In the genomic region with DNA sequence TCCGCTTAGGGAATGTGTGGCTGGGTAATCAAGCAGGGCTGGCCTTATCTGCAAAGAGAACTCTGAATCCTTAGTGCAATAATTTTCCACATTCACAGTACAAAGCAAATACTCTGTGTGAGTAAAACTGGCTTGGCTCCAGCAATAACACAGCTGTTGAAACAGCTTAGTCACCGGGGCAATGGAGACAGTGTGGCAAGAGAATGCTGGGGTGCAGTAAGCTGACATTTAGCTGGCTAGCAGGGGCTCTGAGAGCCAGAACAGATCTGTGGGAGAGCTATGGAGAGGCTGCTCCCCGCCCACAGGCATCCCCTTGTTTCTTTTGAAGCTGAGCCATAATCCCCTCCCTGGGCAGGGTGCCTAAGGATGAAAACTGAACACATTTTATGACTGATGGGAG, we compare ENCODE assay signal across 8 mouse cellular contexts. TPM values are rescaled to one million over a fixed set of nuclear protein-coding genes. Genes with fewer than 3 reads are reported as not detected.
DNase-seq lines count a peak whose midpoint lies in the region; ATAC-seq lines count a peak whose summit lies in the region.

No protein-coding gene starts in this region.

- H3K36me3 ChIP-seq in midbrain, embryonic 14.5 days (ENCODE audit: control insufficient read depth, insufficient read depth, low read length), result no peaks in the 10 kb centered on the region

- H3K4me2 ChIP-seq in midbrain, embryonic 14.5 days (ENCODE audit: low read length), result no peak overlapping the region

- no peak overlapping the region; the same call in 1 of the 2 replicates for H3K9ac ChIP-seq in midbrain, embryonic 14.5 days (replicated peaks; ENCODE audit: low read length)

- no peak overlapping the region for H3K4me3 ChIP-seq in midbrain, embryonic 14.5 days (replicated peaks; ENCODE audit: low read depth, low read length)

- no peaks in the 10 kb centered on the region for H3K9me3 ChIP-seq in midbrain, embryonic 14.5 days (ENCODE audit: control insufficient read depth, low read length)

- no peaks in the 10 kb centered on the region for H3K27me3 ChIP-seq in midbrain, embryonic 14.5 days (ENCODE audit: control insufficient read depth, insufficient read depth, low read length)

- intact Hi-C loops in left cerebral cortex, postnatal 36 days (cut with DNase I), result loop anchor here (5.0 kb wide), 1 partner anchor 43 kb away; no protein-coding TSS in a partner anchor

- H3K4me1 ChIP-seq in midbrain, embryonic 14.5 days (ENCODE audit: control insufficient read depth, insufficient read depth, low read length), result peaks cover 9% of the 10 kb centered on the region

- H3K27ac ChIP-seq in midbrain, embryonic 14.5 days (replicated peaks; ENCODE audit: low read depth, low read length), result peak overlapping the region; percentile 33

- ATAC-seq in midbrain, embryonic 14.5 days (ENCODE audit: low FRiP score, low TSS enrichment), result peak; percentile 89

- WGBS in midbrain, embryonic 14.5 days, result 2% methylated on average over 3 of the region's 3 CpGs

- peak; percentile 96 for DNase-seq in brain, adult 2 months (ENCODE audit: low read depth, low spot score)
- DNase-seq in fat pad, adult 2 months (ENCODE audit: extremely low read depth, low read depth, low spot score), result peak; percentile 66
- peak; percentile 87 to 90 for DNase-seq in heart, adult 9 months (ENCODE audit: low spot score in 2 of 2)
- DNase-seq in kidney, adult 8-10 months, result peak; percentile 51 to 52
- DNase-seq in left cerebral cortex, postnatal 36 days (ENCODE audit: low spot score in 2 of 2), result peak; percentile 64 to 74
- DNase-seq in midbrain, embryonic 14.5 days, result peak; percentile 89
- DNase-seq in telencephalon, adult 2 months (ENCODE audit: low read depth, low spot score), result peak; percentile 88
- no peak for DNase-seq in thymus, postnatal 10 days (ENCODE audit: low spot score in 2 of 2)

RNA-seq across cellular contexts. Expression of gene Wls, which starts 45.8 kb away (rescaled TPM):
- total RNA-seq in left cerebral cortex, postnatal 36 days (2021), result 10 to 100 TPM; 42.7 to 43.2 TPM
- 59.5 and 104 TPM in 2 replicates for polyA plus RNA-seq in midbrain, embryonic 14.5 days (2014; fragmentation: Nextera tagmentation; extraction: Ambion mirVana)

Comparison
In these comparisons a context has a peak if more than half of its experiments do, and no peak if none do; other contexts are left out.
1. DNase-seq: peak in brain, adult 2 months (single experiment), fat pad, adult 2 months (single experiment), heart, adult 9 months (2 of 2), kidney, adult 8-10 months (2 of 2), left cerebral cortex, postnatal 36 days (2 of 2), midbrain, embryonic 14.5 days (single experiment) and telencephalon, adult 2 months (single experiment); none in thymus, postnatal 10 days (0 of 2).